Mouse (Mus musculus): Measurements from ENCODE around the gene Cacng2.

DNA sequence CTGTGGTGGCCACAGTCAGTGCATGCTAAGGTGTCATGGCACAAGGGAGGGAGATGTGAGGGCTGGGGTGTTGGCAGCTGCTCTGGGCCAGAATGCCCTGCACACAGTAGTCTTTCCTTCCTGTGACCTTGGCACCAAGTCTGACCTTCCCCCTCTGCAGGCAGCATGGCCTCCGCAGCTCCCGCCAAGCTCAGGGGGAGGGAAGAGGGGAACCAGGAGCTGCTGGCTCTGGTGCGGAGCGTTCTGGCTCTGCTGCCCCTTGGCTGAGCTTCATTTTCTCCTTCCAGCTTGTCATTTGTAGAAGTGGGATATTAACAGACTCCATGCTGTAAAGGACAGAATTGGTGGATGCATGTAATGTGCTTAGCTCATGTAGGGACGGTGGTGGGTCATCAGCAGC is 38.5 kb upstream of the Cacng2 start:
- no peak for TF ChIP-seq TAL1 (IDR thresholded peaks at IDR 0.05; ENCODE audit: low read length)
- TF ChIP-seq GATA1 (IDR thresholded peaks at IDR 0.05; ENCODE audit: low read length) = no peak

Data from erythroblast, embryonic 14.5 days (primary cell).